Mouse (Mus musculus) left cerebral cortex, adult 11 months (tissue): ENCODE measurements around the gene Vgll4.
A peak's percentile ranks its signal among the peaks of the same experiment; 100 is the strongest.
"Not testable (repeated sequence)": the region's sequence is repeated elsewhere in the genome, so short reads cannot be mapped to it uniquely, and the experiment has no call there.

Source experiments
- DNase-seq: peaks from one replicate; pipeline ENCODE4 v3.0.0; 2022; ENCODE audit warnings: low spot score

Vgll4 gene

GRCm38 (mm10) chr6:114936941-114937313 is 32.9 kb downstream of the Vgll4 start:
- DNase-seq = no peak

GRCm38 (mm10) chr6:114936297-114936940 is 33.4 kb downstream of the Vgll4 start:
- DNase-seq = no peak

- DNase-seq = no peak
Observed at GRCm38 (mm10) chr6:114935362-114935761, 34.4 kb downstream of the Vgll4 start.

DNA sequence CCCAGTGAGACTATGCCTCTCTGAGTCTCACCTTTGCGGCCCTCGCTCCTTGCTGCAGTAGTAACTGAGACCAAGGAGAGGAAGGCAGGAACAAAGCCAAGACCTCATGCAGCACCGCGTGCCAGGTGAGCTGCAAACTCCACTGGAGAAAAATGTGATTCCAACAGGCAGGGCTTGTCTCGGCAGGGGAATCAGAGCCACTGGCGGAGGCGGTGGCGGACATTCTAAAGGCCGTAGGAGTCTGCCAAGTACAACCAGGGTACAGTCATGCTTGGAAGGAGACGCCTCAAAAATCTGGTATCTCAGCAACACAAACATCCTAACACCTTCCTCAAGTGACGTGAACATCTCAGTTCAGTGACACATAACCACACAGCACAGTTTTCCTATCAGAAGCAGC is 35.7 kb downstream of the Vgll4 start:
- DNase-seq = no peak

DNA sequence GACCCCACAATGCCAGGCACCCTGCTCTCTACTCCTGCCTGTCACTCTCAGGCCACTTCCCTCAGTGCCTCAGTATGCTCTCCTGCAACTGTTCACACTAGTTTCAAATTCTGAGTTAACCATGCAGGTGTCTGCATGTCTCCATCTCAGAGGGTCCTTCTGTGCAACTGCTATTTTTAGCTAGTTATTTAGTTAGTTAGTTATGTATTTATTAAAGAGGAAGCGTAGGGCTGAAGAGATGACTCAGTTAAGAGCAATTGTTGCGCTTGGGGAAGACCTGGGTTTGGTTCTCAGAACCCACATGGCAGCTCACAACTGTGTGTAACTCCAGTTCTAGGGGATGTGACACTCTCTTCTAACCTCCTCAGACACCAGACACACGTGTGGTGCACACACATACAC is 36.8 kb downstream of the Vgll4 start:
- DNase-seq = no peak

DNA sequence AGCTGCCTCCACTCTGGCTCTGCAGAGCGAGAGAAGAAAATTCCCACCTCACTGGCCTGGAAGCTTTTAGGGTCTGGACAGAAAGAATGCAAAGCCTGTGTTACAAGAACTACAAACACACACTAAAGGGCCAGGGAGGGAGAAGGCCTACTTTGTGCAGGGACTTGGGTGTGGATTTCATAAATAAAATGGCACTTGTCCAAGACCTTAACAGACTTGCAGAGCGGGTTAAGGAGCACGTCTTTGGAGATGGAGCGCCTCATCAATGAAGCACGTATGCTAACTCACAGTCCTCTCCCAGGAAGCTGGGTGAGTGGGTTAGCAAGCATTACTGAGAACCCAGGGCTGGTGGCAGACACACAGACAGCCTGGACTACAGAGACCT is 37.7 kb downstream of the Vgll4 start:
- DNase-seq = no peak

DNA sequence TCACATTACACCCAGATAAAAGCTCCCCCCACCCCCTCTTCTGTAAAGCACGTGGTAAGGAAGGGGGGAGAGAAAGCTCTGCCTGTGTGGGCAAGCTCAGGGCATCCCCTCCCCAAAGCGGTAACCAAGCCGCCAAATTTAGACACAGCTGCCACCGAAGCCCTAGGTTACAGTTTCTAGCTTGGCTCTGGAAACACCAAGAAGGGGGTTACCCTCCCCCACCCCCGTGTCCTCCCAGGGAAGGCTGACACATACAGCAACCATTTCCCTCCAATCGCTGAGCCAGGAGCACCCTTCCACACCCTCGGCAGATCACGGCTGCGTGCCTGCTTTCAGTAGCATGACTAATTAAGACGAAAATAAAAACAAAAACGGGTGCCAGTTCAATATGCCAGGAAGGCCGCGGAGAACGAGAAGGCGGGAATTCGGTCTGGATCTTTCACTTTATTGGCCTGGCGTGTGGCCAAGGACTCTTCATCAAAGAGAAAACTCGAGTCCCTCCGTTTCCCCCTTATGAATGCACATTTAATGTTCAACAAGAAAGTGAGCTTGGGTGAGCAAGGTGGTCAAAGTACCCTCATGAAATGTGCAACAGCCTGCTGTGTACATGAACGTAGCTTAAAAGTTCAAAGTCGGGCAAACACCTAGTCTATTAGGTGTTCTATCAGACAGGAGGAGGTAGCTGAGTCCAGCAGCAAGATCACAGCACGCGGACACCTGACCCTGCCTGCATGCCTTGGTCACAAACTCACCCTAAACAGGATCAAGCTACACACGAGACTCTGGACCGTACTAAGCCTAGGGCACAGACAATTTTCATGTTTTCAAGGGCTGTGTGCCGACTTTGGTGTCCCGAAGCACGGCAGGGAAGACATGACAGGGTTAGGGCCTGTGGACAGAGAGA is 38.3 kb downstream of the Vgll4 start:
- DNase-seq = no peak

GRCm38 (mm10) chr6:114930646-114931045 is 39.1 kb downstream of the Vgll4 start:
- no peak for DNase-seq

DNA sequence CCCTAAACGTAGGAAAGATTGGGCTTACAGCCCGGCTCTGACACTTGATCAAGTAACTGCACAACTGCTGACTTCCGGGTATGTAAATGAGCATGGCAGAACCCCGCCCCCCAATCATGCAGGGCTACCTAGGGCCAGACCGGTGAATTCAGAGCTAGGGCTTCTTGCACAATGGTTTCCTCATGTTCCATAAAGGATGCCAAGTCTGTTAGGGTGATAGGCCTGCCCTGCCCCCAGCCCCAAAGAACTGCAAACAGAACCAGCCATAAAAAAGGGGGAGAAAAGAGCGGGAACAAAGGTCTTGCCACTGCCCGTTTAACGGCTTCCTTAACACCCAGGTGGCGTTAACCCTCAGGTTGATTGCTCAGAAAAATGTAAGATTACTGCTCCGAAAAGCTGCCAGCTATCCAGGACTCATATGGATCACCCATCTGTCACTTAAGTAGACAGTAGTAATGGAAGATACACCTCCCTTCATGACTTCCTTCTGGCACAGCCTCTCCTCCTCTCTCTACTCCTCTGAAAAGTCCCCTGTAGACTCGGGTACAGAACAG is 39.7 kb downstream of the Vgll4 start:
- no peak for DNase-seq

- DNase-seq = no peak
Observed at GRCm38 (mm10) chr6:114929346-114929745, 40.4 kb downstream of the Vgll4 start.

GRCm38 (mm10) chr6:114928462-114928861 is 41.3 kb downstream of the Vgll4 start:
- DNase-seq = peak; percentile 70

DNA sequence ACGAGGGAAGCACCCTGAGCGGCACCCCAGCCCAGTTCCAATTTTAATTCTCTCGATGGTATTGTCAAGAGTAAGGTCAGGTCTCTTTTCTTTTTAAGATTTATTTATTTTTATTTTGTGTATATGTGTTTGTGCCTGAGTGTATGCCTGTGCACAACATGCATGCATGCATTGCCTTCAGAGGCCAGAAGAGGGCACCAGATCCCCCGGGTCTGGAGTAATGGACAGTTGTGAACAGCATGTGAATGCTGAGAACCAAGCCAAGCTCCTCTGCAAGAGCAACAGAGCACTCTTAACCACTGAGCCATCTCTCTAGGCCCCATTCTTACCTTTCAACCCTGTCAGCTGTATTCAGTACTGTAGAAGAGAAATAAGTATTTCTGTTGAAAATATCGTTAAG is 42.4 kb downstream of the Vgll4 start:
- DNase-seq = no peak

GRCm38 (mm10) chr6:114926369-114927157 is 43.2 kb downstream of the Vgll4 start:
- DNase-seq = no peak

GRCm38 (mm10) chr6:114925196-114925595 is 44.6 kb downstream of the Vgll4 start:
- no peak for DNase-seq

DNA sequence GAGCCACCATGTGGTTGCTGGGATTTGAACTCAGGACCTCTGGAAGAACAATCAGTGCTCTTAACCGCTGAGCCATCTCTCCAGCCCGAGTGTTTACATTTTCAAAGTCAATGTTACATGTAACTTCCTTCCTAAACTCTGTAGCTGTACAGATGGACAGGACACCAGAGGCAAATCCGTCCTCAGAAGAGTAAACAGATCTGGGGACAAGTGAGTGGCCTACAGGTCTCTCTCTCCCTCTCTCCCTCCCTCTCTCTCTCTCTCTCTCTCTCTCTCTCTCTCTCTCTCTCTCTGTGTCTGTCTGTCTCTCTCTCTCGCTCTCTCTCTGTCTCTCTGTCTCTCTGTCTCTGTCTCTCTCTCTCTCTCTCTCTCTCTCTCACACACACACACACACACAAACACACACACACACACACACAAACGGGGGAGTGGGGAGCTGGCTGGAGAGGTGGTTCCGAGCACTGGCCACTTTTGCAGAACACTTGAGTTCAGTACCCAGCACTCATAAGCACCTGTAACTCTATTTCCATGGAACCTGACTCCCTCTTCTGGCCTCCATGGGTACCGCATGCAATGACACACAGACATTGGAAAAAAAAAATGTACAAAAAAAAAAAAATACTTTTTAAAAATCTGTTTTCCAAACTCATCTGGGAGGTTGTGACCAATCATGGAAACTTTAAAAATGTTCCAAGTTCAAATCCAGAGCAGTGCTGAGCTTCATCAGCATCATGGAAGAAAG is 47.3 kb downstream of the Vgll4 start:
- not testable (repeated sequence) for DNase-seq

GRCm38 (mm10) chr6:114921632-114922354 is 48.0 kb downstream of the Vgll4 start:
- peak; percentile 59 for DNase-seq

- DNase-seq = no peak
Observed at GRCm38 (mm10) chr6:114920523-114921445, 49.0 kb downstream of the Vgll4 start.

DNA sequence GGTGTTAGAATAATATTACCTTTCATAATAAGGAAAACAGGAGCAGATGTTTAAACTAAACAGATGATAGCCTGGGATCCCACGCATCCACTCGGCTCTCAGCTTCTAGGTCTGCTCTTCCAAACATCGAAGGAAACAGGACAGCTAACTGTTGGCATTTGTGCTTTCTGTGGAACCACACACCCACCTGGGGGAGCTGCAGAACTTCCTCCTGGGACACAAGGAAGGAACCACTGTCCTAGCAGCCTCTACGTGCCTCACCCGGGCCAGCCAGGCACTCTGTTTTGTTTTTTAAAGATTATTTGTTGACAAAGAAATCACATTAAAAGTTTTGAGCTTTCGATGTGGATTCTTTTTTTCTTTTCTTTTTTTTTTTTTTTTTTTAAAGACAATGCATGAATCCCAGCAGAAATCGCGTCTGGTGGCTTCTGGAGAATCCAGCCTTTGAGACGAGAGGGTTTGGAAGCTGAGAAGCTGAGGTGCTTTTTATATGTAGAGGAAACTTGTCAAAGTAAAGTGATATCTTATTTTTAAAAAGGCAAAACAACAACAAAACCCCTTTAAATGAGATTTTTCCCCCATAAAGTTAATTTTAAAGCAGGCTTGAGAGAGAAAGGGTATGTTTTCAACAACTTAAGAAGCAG is 50.0 kb downstream of the Vgll4 start:
- no peak for DNase-seq

DNA sequence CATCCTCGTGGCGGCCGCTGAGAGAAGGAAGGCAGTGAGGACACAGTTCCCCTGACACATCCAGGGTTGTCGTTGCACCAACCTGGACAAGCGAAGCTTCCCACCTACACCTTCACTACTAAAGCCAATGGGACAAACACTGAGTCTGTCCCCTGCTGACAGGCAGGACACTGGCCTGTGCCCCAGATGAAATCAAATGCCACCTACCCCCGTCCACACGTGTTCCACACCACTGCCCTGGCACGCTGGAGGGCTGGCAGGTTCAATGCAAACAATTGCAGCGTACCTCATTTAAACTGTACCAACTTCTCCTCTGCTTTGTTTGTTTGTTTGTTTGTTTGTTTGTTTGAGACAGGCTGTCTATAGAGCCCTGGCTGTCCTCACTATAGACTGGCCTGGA is 50.8 kb downstream of the Vgll4 start:
- DNase-seq = no peak
